Mouse (Mus musculus) ES-Bruce4 (cell line): ENCODE measurements around the gene Fam126b.

Source experiments
- CTCF ChIP-seq: IDR thresholded peaks from one replicate; pipeline ENCODE4 v1.8.1; 2011; ENCODE audit warnings: low read depth, low read length
- EP300 ChIP-seq: IDR thresholded peaks from 2 replicates; pipeline ENCODE4 v1.6.1; 2011; ENCODE audit warnings: low read depth, low read length; ENCODE audit not compliant: insufficient read depth
- POLR2A ChIP-seq: IDR thresholded peaks from one replicate; pipeline ENCODE4 v1.8.1; 2011; ENCODE audit warnings: low read length; ENCODE audit not compliant: insufficient read depth

- TF ChIP-seq EP300 (no peak), CTCF (no peak), POLR2A (no peak)
Observed at GRCm38 (mm10) chr1:58570437-58570836, 15.7 kb downstream of the Fam126b start.
